Mouse (Mus musculus) MN1 (cell line): Measurements from ENCODE around the gene Gpr12.
"Not testable (repeated sequence)": the region's sequence is repeated elsewhere in the genome, so short reads cannot be mapped to it uniquely, and the experiment has no call there.

Source experiments
- DNase-seq: peaks from one replicate; pipeline ENCODE4 v3.0.0-alpha.2; 2016; ENCODE audit warnings: low spot score

The Gpr12 gene

DNA sequence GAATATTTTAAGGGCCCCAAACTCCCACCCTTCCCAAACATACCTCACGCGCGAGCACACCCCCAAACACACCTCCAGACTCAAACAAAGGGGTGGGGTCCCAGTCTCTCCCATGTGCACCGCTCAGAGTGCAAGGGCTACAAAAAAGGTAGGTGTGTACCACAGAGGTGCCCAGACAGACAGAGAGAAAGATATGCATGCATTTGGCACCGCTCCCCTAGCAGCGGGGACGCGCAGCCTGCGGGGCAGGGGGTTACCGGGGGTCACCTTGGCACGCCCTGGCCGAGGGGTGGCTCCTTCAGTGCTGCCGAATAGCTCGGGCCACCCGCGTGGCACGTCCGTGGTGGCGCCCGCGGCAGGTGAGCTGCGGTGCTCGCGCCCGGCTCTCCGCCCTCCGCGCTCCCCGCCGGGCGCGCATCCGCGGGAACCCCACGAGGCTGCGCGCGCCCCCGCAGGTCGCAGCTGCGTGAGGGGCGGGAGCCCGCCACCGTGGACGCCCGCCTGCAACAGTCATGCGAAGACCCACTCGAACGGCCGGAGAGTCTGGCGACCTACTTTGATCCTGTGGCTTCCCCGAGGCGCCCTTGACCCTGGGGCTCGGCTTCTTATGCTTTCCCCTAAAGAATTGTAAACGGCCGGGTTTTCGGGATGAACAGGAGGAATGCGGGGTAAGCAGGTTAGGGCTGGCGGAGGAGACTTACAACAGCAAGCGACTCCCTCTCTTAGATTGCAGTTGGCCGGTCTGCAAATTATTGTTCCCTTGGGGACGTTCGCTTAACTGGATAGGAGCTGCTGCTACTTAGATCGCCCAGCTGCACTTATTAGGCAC, at the start of gene Gpr12:
TSS of gene Gpr12 (minus strand) at position 762 of the 829 bp plus-strand sequence.
- peak; percentile 78 for DNase-seq

DNA sequence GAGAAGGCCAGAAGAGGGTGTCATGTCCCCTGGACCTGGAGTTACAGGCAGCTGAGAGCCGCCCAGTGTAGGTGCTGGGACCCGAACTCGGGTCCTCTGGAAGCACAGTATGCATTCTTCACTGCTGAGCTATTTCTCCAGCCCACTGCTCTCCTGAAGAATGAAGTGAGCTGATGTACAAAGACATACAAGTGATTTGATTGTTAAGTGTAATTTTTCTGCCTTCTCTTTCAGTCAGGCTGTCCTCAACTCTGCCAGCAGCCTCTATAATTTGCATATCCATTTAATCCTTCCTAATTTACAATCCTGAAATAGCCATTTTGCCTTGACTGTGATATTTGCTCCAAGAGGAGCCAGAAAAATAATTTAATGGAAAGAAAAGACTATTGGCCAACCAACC, 46.6 kb upstream of the Gpr12 start:
- no peak for DNase-seq

DNA sequence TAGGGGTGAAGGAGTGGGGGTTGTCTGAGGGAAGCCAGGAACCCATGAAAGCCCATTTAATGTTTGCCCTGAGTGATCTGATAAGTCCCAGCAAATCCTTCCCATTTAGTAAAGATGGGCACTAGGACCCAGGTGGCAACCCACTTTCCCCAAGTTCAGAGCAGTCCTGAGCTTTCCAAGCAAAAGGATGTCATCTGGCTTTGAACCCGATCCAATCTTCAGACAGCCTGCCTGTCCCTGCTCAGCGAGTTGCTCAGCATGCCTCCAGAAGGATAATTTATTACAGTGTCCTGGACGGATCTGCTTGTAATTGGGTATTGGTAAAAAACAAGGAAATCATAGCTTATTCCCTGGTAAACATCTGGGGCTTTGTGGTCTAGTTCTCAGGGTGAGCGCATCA, 45.9 kb upstream of the Gpr12 start:
- DNase-seq = peak; percentile 63

DNA sequence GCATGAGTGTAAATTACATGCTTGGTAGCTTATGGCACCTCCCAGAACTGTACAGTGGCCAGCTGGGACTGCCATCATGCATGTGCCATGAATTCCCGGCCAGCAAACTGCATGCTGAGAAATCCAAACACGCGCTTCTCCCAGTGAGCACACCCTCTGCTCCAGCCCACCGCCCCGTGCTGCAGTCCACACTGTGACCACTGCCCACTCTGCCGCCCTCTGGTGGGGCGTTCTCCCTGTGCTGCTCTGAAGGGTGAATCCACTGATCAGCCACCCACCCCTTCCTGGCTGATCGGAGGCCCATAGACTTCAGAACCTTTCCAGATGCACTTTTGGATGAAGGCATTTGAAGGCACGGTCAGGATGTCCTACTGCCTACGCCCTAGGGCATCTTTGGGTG, 44.6 kb upstream of the Gpr12 start:
- DNase-seq = no peak

DNA sequence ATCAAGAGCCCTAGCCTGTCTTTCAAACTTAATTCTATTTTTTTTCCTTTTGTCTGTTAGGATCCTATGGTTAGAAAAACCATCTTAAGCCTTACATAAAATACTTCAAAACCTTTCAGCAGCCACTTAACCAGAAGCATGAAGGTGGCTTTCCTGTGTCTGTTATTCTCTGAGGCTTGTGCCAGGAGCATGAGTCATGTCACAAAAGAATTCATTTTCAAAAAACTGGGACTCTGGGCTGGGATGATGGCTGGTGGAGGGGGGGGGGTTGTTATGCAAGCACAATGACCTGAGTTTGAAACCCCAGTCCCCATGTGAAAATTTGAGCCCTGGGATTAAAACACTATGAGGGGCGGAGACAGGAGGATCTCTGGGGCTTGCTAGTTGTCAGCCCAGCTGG, 43.8 kb upstream of the Gpr12 start:
- DNase-seq = peak; percentile 37

DNA sequence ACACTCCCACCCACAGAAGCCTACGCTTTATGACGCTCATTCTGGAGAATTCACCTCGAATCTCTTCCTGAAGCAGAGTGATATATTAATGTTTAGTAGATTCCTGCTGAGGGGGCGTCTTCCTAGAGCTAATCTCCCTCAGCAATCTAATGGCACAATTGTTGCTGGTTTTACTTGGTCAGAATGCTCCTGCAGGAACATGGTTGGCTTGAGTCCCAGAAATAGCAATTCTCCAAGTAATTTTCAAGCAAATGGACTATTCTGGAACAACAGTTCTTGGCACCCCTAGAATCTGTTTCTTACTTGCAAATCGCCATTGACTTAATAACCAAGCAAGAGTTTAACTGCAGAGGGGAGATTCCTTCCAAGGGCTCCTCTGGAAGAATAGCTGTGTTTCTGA, 42.9 kb upstream of the Gpr12 start:
- DNase-seq = peak; percentile 54

DNA sequence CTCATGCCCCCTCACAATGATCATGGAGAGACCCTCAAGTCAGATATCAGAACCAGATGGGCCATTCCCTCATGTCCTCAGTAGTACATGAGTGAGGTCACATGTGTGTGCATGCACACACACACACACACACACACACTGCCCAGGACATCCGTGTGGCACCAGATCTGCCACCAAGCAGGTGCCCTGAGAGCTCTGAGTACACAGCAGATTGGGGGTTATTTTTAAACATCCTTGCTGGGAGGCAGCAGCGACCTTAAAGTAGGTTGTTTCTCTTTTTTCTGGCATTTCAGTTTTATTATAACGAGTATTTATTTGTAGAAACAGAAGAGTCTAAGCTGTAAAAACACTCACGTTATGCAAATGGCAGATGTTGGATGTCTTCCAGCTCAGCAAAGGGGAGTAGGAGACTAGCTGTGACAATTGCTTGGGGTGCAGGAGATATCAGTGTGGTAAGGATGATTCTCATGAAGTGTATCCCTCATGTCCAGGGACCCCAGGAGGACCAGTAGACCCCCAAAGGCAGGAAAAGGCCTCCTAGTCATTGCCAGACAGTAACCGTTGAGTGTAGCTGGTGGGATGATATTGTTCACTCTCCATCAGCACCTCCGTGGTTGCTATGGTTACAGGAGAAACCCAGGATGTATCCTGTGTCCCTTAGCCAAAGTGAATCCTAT, 40.7 kb upstream of the Gpr12 start:
- no peak for DNase-seq

DNA sequence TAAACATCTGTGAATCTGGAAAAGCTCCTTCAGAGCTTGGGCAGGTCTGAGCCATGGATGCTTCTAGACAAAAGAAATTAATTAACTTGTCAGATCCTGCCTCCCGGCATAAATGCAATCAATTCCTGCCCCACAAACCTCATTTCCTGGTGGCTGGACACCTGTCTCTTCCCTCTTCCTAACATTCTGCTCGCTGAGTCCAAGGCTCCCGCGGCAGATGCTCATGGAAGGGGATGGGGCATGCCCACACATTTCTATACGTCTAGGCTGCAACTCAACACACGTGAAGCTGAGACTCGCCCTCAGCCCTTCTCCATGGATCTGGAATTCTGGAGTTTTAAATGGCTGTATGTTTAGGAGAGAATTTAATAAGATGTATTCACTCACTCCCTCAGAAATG, 26.8 kb upstream of the Gpr12 start:
- DNase-seq = no peak

DNA sequence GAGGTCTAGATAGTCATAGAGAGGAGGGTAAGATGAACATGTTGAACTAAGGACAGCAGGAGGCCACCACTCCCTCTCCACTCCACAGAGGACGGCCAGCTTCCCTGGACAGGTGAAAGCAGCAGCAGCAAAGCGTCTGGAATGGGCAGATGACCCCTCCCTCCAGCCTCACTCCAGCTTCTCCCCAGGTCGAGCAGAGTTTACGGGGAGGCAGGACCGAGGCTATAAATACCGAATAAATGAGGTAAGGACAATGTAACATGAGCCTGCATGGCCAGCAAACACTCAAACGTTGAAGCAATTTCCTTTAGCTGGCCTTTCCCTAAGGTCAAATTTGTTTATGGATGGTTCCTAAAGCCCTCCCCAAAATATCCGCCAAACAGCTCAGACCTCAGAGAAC, 26.0 kb upstream of the Gpr12 start:
- DNase-seq = no peak

DNA sequence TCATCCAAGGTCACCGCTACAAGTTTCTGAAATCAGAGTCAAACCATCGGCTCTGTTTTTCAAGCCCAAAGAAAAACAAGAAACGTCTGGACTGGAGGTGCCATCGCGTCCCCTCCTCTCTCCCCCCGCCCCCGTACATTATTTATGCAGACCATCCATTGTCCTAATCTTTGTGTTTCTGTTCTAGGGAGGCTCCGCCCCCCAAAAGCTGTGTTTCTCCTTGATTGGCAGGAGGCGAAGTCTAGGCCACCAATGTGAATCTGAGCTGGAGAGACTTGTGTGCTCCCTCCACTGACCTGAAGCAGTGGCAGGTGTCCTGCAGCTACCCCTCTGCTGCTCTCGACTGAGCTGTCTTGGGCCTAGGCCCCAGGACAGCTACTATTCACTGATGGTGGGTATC, 24.6 kb upstream of the Gpr12 start:
- DNase-seq = no peak

DNA sequence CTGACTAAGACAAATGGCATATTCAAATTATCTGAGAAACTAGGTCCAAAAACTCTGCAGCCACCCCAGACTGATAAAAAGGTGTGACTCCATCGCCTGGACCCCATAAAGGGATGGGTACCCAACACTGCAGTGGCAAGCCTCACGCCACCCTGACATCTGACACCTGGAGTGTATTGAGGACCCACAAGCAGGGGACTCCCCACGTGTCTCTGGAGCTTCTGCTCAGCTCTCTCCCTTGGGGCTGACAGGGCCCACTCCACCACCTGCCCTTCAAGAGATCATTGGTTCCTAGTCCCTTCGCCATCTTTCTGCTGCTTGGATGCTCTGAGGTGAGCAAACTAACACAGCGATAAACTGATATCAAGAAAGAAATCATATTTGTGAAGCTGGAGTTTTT, 22.8 kb upstream of the Gpr12 start:
- DNase-seq = no peak

DNA sequence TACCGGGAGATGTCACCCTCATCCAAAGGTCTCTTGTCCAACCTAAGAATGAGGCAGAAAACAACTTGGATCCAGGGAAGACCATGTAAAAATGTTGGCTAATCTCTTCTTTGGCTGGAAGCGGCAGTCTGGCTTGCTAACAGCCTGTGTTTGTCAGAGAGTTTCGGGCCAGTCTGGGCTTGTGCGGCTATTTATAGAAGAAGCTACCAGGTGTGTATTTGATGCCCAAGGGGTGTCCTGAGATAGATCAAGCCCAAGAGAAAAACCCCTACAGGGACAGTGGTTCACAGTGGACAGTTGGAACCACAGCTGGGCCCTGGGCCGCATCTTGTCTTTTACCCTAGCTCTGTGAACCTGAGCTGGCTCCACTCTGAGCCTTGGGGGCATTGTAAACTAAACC, 21.9 kb upstream of the Gpr12 start:
- no peak for DNase-seq

DNA sequence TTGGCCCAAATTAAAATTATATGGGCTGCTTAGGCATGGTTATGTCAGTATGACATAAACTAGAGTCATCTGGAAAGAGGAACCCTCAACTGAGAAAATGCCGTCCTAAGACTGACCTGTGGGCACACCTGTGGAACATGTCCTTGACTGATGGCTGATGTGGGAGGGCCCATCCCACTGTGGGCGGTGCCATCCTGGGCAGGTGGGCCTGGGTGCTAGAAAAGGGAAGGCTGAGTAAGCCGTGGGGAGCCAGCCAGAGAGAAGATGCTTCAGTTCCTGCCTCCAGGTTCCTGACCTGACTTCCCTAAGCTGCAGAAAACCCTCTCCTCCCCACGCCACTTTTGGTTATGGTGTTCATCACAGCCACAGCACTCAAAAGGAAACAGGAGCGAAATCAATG, 21.2 kb upstream of the Gpr12 start:
- no peak for DNase-seq

DNA sequence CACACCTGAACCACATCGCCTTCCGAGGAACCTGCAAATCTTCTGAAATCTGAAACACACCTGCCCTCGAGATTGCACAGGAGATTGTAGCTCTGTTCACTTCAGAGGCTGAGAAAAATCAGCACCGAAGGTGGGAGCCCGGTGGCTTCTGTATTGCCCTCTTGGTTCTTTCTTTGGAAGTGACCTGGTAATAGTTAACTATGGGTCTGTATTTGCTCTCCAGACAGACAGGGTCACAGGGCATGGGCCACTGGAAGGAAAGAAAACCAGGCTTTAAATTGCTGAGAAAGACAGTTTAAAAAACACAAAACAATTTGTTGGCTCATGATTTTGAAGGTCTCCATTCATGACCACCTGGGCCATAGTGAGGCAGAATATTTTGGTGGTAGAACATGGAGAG, 14.9 kb upstream of the Gpr12 start:
- no peak for DNase-seq

DNA sequence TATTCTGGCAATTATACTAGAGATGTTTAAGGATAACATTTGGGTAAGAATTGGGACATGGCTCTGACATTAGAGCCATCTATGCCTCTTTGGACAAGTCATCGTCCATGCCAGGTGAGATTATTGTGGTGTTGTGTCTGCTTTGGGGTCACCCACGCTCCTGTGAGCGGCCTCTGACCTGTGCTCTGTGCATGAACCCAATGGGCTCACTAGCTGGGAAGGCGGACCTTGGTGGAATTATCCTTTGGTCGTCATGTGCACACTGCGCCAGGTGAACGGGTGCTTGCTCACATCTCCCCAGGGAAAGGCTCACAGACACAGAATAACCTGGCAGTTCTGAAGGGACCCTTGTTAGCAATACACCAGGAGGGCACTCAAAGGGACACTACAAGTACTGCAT, 14.2 kb upstream of the Gpr12 start:
- not testable (repeated sequence) for DNase-seq

DNA sequence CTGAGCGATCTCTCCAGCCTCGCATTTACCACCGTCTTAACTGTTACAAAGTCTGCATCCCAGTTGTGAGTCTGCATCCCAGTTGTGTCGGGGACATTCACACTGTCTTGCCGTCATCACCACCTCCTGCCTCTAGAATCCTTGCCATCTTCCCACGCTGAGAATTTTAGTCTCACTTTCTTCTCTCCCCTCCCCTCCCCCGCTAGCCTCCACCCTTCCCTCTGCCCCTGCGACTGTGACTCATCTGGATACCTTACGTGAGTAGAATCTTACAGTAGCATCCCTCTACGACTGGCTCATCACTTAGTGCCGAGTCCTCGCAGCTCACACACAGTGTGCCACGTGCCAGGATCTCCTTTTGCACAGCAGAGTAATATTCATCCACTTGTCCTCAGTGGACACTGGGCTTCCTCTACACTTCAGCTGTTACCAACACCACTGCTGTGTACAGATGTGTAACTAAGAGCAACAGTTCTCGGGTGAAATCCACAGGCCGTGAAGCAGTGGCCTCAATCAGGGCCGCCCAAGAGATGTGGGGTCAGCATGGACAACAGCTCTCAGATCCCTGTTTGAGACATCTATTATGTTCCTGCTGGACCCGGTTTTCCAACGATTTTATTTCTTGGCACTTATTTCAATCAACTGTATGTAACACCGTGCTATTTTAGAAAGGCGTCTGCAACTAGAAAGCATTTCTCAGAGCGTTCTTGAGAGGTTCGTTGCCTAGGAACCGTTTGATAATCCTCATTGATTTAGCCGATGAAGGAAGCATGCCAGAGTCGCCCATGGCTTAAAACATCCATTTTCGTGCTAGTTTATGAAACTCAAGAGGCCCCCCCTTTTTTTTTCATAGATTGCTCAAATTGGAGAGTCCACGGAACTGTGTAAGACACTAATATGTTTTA, 13.4 kb upstream of the Gpr12 start:
- DNase-seq = no peak

DNA sequence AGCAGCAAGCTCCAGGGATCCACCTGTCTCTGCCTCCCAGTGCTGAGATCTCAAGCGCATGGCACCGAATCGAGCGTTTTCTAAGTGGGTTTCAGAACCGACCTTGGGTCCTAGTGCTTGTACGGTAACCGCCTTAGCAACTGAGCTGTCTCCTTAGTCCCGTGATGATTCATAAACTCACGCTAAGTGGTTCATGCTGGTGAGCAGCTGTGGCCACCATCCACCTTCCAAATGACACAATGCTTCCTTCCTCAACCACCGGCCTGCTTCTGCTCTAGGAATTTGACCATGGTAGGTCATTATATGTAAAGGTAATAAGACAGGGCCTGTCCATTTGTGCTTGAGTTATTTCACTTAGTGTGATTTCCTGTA, 12.4 kb upstream of the Gpr12 start:
- DNase-seq = no peak

DNA sequence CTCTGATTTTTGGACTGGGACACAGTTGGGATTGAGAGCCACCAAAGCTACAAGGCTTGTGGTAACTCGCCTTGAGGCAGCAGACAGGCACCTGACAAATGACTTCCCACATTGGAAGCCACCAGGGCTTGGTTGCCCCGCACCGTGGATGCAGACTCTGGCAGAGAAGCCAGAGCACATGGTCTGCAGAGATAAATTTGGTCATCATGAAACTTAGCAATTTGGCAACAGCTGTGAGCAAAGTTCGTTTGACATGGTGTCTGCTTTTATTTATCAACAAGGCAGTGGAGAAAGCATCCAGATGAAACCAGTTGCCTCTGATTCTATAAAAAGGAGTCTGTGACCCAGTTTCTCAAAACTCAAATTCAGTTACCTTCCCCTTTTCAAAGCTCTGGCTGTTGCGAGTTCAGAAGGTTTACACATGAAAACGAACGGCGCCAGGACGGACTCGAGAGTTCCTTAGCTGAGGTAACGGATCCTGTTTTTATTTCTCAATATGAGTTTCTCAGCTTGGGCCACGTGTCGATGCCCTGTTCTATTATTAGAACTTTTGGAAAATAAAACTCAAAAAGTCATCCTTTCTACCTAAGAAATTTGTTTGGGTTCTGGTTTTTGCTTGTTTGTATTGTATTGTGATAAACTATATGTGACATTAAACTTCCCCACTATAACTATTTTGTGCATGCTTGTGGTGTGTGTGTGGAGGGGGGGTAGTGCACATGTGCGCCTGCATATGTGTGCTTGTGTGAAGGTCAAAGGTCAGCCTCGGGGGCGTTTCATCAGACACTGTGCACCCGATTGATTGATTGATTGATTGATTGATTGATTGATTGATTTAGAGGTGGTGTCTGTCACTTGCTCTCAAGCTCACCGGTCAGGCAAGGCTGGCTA, 11.8 kb upstream of the Gpr12 start:
- peak; percentile 54 for DNase-seq

DNA sequence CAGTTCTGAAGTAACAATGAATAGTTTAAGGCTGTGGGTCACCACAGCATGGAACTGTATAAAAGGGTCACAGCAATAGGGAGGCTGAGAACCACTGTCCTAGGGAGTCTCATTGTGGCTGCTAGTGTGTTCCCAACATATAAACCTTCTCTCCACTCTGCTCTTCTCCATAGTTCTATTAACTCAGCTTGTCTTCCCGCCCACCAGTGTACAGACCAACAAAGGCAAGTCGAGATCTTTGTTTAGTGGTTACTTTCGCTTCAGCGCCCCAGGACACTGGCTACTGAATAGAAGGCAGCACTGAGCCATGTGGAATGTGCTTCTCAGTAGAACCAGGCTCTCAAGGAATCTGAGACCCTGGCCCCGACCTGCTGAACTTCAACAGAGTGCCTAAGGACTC, 7.5 kb upstream of the Gpr12 start:
- no peak for DNase-seq

DNA sequence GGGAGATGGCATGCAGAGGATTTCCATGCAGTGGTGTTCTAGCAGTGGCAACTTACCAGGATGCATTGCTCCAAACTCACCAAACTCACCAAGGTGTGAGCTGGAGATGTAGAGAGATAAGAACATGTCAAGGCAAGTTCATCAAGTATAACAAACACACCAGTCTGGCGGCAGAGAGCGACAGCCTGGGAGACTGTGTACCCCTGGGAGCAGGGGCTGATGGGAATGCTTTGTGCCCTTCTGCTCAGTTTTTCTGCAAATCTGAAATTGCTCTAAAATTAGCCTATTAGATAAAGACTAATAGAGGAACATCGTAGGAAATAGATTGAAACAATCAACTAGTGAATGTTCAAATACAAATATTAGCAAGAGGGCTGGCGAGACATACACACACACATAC, 6.6 kb upstream of the Gpr12 start:
- no peak for DNase-seq

DNA sequence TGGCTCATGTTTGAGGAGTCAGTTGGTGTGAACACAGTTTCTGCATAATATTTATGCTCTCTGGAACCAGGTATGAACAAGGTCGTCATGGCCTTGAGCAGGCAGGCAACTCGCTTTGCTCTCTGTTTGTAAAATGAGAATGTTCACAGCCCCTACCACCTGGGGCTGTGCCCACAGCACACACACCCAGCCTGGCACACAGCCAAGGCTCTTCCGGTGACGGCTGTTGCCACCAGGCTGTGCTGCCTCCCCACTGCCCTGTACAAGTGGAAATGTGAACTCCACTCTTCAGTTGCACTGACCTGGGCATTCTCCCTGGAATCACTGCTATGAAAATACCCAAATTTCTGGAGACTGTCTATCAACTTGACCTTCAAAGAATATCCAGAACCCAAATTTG, 5.9 kb upstream of the Gpr12 start:
- DNase-seq = no peak
